Mouse (Mus musculus): ENCODE results near the gene Mrps6. TPM values are rescaled to one million over a fixed set of nuclear protein-coding genes. Genes with fewer than 3 reads are reported as not detected.
A peak's percentile ranks its signal among the peaks of the same experiment; 100 is the strongest.
"Not testable (repeated sequence)": the region's sequence is repeated elsewhere in the genome, so short reads cannot be mapped to it uniquely, and the experiment has no call there.

Gene Mrps6
- polyA plus RNA-seq, 1 experiment from 2014 or later = 293 TPM

DNA sequence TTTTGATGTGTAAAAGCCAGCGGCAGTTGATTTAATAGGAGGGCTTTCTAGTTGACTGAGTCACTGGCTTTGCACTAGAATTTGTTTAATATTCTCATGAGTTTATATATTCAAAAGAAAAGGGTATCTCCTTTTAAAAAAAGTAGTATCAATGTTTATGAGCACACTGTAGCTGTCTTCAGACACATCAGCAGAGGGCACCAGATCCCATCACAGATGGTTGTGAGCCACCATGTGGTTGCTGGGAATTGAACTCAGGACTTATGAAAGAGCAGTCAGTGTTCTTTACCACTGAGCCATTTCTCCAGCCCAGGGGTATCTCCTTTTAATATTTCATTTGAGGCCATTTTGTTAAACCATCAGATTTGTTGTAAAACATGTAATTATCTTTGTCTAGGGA, 4.8 kb downstream of the Mrps6 start:
- ChIA-PET CTCF (interaction anchor here (1.4 to 2.0 kb wide), 2 partner anchors 126 to 223 kb away, joined by 3 to 9 read pairs; no protein-coding TSS in a partner anchor), POLR2A (no interaction called here)
- in situ Hi-C loops (cut with MboI; ENCODE audit: low pct_unique_long_range_greater_than_20kb) = loop anchor here (5.0 kb wide), 1 partner anchor 101 kb away; no protein-coding TSS in a partner anchor
- no peak for DNase-seq (ENCODE audit: low read depth, low spot score)
- no peak for ATAC-seq
- TF ChIP-seq CTCF (IDR thresholded peaks at IDR 0.05) = peak; percentile 50
- no peaks in the 10 kb centered on the region for H3K27me3 ChIP-seq

DNA sequence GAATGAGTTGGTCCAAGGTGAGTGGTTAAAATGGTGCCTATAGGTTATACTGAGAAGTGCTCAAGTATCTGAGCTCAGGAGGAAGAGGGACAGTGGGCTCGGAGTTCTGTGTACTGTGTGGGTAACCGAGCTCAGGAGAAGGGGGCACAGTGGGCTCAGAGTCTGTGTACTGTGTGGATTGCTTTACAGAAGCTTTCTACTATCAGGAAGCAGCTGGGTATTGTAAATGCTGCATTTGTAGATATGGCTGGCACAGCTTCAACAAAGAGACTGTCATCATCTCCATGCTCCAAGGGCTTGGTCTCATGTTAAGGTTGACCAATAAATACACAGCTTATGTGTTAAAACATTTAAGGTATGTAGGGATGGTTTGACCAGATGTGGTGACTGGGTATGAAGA, 6.7 kb downstream of the Mrps6 start:
- ATAC-seq (no peak), DNase-seq (ENCODE audit: low read depth, low spot score) (no peak)
- in situ Hi-C loops (cut with MboI; ENCODE audit: low pct_unique_long_range_greater_than_20kb) = loop anchor here (5.0 kb wide), 2 partner anchors 102 to 222 kb away; no protein-coding TSS in a partner anchor
- ChIA-PET POLR2A (no interaction called here), CTCF (interaction anchor here (0.8 to 2.2 kb wide), 3 partner anchors 10 to 222 kb away, joined by 3 to 9 read pairs (median 5); no protein-coding TSS in a partner anchor)
- TF ChIP-seq CTCF (IDR thresholded peaks at IDR 0.05) = no peak
- no peaks in the 10 kb centered on the region for H3K27me3 ChIP-seq

DNA sequence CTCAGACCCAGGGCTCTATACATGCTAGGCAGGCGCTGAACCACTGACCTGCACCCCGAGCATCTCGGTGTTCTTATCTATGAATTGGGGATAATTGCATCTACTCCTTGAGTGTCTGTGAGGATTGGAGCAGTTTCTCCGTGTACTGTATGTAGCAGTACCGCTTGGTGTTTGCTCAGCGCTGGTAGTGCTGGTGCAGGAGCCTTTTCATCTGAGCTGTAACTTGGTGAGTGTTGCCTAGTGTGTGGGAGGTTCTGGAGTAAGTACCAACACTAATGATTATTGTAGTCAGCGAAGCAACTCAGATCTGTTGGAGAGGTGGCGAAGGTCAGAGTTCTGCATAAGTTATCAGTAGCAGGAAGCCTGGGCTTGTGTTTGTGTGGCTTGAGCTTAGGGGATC, 12.3 kb downstream of the Mrps6 start:
- ATAC-seq = no peak
- in situ Hi-C loops (cut with MboI; ENCODE audit: low pct_unique_long_range_greater_than_20kb) = no loop called here

DNA sequence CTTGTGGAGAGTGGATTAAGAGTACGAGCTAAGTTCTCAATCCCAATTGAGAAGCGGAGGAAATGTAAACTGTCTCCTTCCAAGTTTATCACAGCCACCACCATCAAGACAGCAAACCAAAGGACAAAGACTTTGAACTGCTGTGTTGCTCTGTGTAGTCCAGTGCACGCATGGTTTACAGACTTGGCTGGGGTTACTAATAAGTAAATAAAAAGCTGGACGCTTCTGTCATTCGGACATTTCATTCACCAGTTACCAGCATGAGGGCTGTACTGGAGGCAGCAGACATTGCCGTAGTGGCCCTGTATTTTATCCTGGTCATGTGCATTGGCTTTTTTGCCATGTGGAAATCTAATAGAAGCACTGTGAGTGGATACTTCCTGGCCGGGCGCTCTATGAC, 18.7 kb downstream of the Mrps6 start:
- in situ Hi-C loops (cut with MboI; ENCODE audit: low pct_unique_long_range_greater_than_20kb) = no loop called here
- H3K27me3 ChIP-seq = no peaks in the 10 kb centered on the region
- no peak for ATAC-seq
- DNase-seq (ENCODE audit: low read depth, low spot score) = no peak
- POLR2A ChIA-PET = no interaction called here
- no peak for TF ChIP-seq CTCF (IDR thresholded peaks at IDR 0.05)
- CTCF ChIA-PET = interaction anchor here (2.5 kb wide), 1 partner anchor 12 kb away, joined by 9 read pairs; no protein-coding TSS in a partner anchor

More for the DNA sequence above, 12.3 kb downstream of the Mrps6 start:
- no peak for DNase-seq (ENCODE audit: low read depth, low spot score)
- POLR2A ChIA-PET = no interaction called here
- no peaks in the 10 kb centered on the region for H3K27me3 ChIP-seq
- no peak for TF ChIP-seq CTCF (IDR thresholded peaks at IDR 0.05)
- CTCF ChIA-PET = interaction anchor here (1.4 kb wide), 1 partner anchor 217 kb away, joined by 3 read pairs; no protein-coding TSS in a partner anchor

DNA sequence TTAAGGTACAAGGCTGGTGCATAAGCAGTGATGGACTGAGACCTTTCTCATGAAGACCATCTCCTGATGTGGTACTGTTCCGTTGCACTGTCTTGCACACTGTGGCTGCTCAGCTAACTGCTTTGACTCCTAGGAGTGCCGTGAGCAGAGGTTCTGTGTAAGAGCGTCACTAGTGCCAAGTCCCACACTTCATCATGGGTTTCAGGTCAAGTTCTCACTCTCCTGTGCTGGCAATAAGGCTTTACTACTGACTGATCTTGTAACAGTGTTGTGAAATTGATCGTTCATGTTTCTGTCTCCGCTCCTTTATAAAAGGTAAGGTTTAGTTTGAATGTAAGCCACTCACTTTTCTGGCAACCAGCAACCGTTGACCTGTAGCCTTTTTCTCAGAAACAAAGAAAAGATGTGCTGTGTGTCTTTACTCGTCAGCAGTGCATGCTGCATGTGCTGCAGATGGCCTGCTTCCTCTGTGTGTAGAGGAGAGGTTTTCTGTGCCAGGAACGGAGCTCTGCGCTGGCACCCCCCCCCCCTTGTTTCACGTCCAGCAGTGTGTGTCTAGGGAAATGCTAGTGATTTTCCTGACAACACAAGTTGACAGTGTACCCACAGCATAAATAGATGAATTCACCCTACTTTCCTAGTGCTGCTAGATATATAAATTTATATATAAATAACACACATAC, 25.8 kb downstream of the Mrps6 start:
- in situ Hi-C loops (cut with MboI; ENCODE audit: low pct_unique_long_range_greater_than_20kb) = no loop called here
- CTCF ChIA-PET = no interaction called here
- no peaks in the 10 kb centered on the region for H3K27me3 ChIP-seq
- DNase-seq (ENCODE audit: low read depth, low spot score) = no peak
- no peak for ATAC-seq
- POLR2A ChIA-PET = no interaction called here
- no peak for TF ChIP-seq CTCF (IDR thresholded peaks at IDR 0.05)

DNA sequence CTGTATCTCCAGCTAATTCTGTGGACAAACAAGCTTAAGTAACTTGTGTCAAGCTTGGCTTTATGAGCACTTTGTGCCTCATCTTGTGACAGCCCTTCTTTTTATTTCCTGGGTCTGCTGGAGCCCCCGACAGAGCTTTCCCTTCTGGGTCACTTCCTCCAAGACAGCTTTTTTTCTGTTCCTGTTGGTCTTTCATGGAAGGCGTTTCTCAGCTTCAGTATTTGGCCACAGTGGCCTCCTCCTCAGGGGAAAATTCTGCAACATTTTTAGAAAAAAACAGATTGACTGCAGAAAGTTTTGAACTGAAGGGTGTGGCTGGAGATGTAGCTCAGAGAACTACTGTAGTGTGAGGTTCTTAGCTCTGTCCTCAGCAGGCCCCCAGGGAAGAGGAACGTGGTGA, 31.2 kb downstream of the Mrps6 start:
- ATAC-seq = no peak
- no peak for DNase-seq (ENCODE audit: low read depth, low spot score)
- ChIA-PET POLR2A (interaction anchor here (1.5 kb wide), 1 partner anchor 197 kb away, joined by 4 read pairs; no protein-coding TSS in a partner anchor), CTCF (interaction anchor here (1.3 to 1.4 kb wide), 2 partner anchors 8 to 28 kb away, joined by 3 to 4 read pairs; no protein-coding TSS in a partner anchor)
- no peaks in the 10 kb centered on the region for H3K27me3 ChIP-seq
- in situ Hi-C loops (cut with MboI; ENCODE audit: low pct_unique_long_range_greater_than_20kb) = no loop called here
- no peak for TF ChIP-seq CTCF (IDR thresholded peaks at IDR 0.05)

DNA sequence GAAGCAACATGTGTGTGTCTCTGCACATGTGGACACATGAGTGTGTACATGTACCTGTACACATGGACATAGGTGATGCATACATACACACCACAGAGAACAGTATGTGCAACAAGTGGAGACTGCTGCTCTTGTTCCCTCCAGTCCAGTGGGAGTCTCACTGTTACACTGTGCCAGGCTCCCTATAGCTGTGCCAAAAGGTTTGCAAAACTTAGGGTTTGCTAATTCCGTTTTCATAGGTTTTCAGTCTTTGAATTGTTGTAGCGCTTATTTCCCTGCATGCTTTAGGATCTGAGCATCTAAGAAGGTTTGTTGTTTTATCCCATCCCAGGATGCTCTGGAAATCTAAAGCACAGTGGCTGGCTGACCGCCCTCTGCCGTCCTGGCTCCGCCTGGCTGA, 33.8 kb downstream of the Mrps6 start:
- in situ Hi-C loops (cut with MboI; ENCODE audit: low pct_unique_long_range_greater_than_20kb) = no loop called here
- no peak for TF ChIP-seq CTCF (IDR thresholded peaks at IDR 0.05)
- no peaks in the 10 kb centered on the region for H3K27me3 ChIP-seq

DNA sequence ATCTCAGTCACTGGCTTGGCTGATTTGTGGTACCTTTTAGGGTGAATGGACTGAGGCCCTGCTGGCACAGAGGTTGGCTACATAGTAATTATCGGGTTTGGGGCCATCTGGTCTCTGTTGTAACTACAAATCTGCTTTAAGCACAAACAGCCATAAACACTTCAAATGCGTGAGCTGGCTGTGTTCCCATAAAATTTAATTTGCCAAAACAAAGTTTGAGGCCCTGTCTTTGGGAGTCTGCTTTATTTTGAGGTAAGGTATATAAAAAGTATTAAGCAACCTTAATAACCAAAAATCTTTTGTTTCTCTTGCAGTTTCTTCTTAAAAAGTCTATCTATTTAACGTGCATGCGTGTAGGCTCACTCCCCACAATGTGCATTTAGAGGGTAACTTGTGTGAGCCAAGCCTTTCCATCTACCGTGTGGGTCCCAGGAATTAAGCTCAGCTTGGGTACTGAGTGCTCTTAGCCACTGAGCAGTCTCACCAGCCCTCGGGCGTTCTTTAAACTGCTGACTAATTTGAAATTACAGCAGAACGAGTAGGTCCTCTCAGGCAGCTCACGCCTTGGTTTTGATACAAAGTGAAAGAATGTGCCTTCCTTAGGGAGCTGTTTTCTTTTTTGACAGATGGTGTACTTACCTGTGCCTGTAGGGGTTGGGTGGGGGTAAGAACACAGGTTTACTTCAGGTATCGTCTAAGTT, 40.4 kb downstream of the Mrps6 start:
- no peaks in the 10 kb centered on the region for H3K27me3 ChIP-seq
- in situ Hi-C loops (cut with MboI; ENCODE audit: low pct_unique_long_range_greater_than_20kb) = no loop called here
- no peak for TF ChIP-seq CTCF (IDR thresholded peaks at IDR 0.05)
- ATAC-seq = no peak
- ChIA-PET CTCF (no interaction called here), POLR2A (interaction anchor here (0.7 kb wide), 1 partner anchor 188 kb away, joined by 3 read pairs; no protein-coding TSS in a partner anchor)
- DNase-seq (ENCODE audit: low read depth, low spot score) = no peak

More for the DNA sequence above, 33.8 kb downstream of the Mrps6 start:
- DNase-seq (ENCODE audit: low read depth, low spot score) = no peak
- POLR2A ChIA-PET = no interaction called here
- CTCF ChIA-PET = no interaction called here
- no peak for ATAC-seq

DNA sequence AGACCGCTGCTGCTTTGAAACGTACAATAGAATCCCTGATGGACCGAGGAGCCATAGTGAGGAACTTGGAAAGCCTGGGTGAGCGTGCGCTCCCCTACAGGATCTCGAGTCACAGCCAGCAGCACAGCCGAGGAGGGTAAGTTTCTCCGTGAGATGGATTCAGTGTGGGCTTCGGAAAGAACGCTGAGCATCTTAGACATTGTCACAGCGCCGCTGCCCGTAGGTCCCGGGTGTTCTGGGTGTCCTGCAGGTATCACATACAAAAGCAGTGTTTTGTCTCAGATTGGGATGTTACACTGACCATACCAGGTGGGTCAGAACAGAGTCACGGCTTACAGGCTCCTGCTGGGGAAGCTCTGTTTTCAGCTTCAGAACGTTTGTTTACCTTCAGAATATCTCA, 41.5 kb downstream of the Mrps6 start:
- ChIA-PET POLR2A (no interaction called here), CTCF (no interaction called here)
- H3K27me3 ChIP-seq = no peaks in the 10 kb centered on the region
- DNase-seq (ENCODE audit: low read depth, low spot score) (no peak), ATAC-seq (no peak)
- TF ChIP-seq CTCF (IDR thresholded peaks at IDR 0.05) = no peak
- in situ Hi-C loops (cut with MboI; ENCODE audit: low pct_unique_long_range_greater_than_20kb) = no loop called here

DNA sequence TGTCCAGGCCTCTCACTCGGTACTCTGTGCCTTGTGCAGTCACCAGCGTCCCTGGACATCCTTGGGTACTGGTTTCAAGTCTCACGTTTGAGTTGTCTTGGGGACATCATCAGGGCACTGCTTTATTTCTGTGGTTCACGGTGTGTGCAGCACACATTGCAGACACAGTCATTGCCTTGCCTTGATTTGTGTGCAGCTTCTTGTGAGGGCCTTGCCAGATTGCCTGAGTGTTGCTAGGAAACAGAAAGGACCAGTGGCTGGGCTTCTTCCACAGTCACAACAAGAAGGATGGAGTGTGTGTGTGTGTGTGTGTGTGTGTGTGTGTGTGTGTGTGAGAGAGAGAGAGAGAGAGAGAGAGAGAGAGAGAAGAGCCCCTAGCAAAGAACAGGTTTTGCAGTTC, 42.0 kb downstream of the Mrps6 start:
- CTCF ChIA-PET = no interaction called here
- POLR2A ChIA-PET = no interaction called here
- ATAC-seq = no peak
- TF ChIP-seq CTCF (IDR thresholded peaks at IDR 0.05) = no peak
- in situ Hi-C loops (cut with MboI; ENCODE audit: low pct_unique_long_range_greater_than_20kb) = no loop called here
- H3K27me3 ChIP-seq = no peaks in the 10 kb centered on the region
- DNase-seq (ENCODE audit: low read depth, low spot score) = no peak

DNA sequence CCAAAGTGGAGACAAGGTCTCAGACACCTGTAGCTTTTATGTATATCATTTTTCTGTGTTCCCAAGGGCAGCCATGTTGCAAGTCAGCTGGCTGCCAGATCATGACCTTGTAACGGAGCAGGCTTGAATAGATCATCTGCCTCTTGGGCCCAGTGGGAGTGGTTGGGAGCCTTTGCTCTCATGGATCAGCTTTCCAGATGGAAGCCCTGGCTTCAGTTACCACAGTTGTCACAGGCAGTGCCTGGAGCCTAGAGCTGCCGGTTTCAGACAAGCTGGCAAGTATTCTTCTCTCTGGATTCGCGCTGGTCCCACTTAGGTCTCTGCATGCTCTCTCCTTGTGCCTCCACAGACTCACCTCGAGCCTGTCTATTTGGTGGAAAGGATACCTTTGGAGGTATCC, 44.0 kb downstream of the Mrps6 start:
- ChIA-PET CTCF (no interaction called here), POLR2A (no interaction called here)
- no peaks in the 10 kb centered on the region for H3K27me3 ChIP-seq
- TF ChIP-seq CTCF (IDR thresholded peaks at IDR 0.05) = no peak
- in situ Hi-C loops (cut with MboI; ENCODE audit: low pct_unique_long_range_greater_than_20kb) = no loop called here
- DNase-seq (ENCODE audit: low read depth, low spot score) (no peak), ATAC-seq (no peak)

DNA sequence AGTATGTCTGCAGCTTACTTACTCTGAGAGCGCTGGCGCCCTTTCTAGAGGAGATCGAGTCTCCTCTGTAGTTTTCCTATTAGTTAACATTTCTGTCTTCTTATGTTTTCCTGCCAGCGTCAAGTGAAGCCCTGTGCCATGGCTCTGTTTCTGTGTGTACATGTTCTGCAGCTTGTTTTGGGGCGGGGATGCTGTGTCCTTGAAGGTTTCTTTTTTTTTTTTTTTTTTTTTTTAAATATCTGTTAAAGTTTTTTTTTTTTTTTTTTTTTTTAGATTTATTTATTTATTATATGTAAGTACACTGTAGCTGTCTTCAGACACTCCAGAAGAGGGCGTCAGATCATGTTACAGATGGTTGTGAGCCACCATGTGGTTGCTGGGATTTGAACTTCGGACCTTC, 44.9 kb downstream of the Mrps6 start:
- in situ Hi-C loops (cut with MboI; ENCODE audit: low pct_unique_long_range_greater_than_20kb); ATAC-seq; H3K27me3 ChIP-seq; DNase-seq (ENCODE audit: low read depth, low spot score); POLR2A ChIA-PET; CTCF ChIA-PET: not testable (repeated sequence)
